Mouse (Mus musculus): ENCODE results near the gene Gm42906. TPM values are rescaled to one million over a fixed set of nuclear protein-coding genes. Genes with fewer than 3 reads are reported as not detected.

Gene Gm42906
- polyA plus RNA-seq, 1 experiment from 2014 or later: not detected

- H3K4me2 ChIP-seq (ENCODE audit: low read depth, low read length): no peak overlapping the region
- H3K4me1 ChIP-seq (ENCODE audit: insufficient read depth): peaks cover 7% of the 10 kb centered on the region; the same call in 1 of the 2 replicates
- H3K27me3 ChIP-seq (ENCODE audit: insufficient read depth, low read length): no peaks in the 10 kb centered on the region
- DNase-seq (no peak), ATAC-seq (no peak)
- no peak for TF ChIP-seq CTCF (IDR thresholded peaks at IDR 0.05; ENCODE audit: low read depth)
- no peak for TF ChIP-seq EP300 (IDR thresholded peaks at IDR 0.05; ENCODE audit: low read depth)
- H3K27ac ChIP-seq (ENCODE audit: low read depth): no peak overlapping the region
- WGBS (ENCODE audit: insufficient replicate concordance): 83% methylated on average over 11 of the region's 11 CpGs
- H3K9me3 ChIP-seq (ENCODE audit: low read length): no peaks in the 10 kb centered on the region
- no peak overlapping the region for H3K9ac ChIP-seq (replicated peaks)
- peaks cover 3% of the 10 kb centered on the region; the same call in 1 of the 2 replicates for H3K36me3 ChIP-seq (replicated peaks; ENCODE audit: insufficient read depth, low read length)
- no peak overlapping the region for H3K4me3 ChIP-seq (ENCODE audit: low read depth, low read length)
Measured at GRCm38 (mm10) chr5:151055426-151056090, 372.4 kb downstream of the Gm42906 start.

DNA sequence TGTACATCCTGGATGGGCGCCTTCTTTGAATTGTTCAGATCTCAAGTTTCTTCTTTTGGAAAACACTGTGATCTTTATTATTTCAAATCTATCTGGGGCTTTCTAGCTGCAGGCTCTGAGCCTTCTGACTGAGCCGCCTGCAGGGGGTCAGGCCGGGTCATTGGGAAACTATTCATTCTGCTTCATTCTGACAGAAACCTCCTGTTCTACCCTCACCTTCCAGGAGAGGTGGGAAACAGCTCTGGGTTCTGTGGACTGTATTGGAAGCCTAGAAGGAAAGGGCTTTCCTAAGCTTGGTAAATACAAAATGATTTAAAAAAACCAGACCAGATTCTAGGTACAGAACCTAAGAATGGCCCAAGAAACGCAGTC, 373.2 kb downstream of the Gm42906 start:
- Histone ChIP-seq H3K4me1 (ENCODE audit: insufficient read depth) (peaks cover 7% of the 10 kb centered on the region; the same call in 1 of the 2 replicates), H3K27me3 (ENCODE audit: insufficient read depth, low read length) (no peaks in the 10 kb centered on the region), H3K4me3 (ENCODE audit: low read depth, low read length) (no peak overlapping the region), H3K36me3 (replicated peaks; ENCODE audit: insufficient read depth, low read length) (peaks cover 3% of the 10 kb centered on the region; the same call in 1 of the 2 replicates), H3K9ac (replicated peaks) (no peak overlapping the region), H3K9me3 (ENCODE audit: low read length) (no peaks in the 10 kb centered on the region), H3K27ac (ENCODE audit: low read depth) (no peak overlapping the region), H3K4me2 (ENCODE audit: low read depth, low read length) (no peak overlapping the region)
- DNase-seq: no peak
- 70% methylated on average over 4 of the region's 4 CpGs for WGBS (ENCODE audit: insufficient replicate concordance)
- no peak for TF ChIP-seq EP300 (IDR thresholded peaks at IDR 0.05; ENCODE audit: low read depth)
- TF ChIP-seq CTCF (IDR thresholded peaks at IDR 0.05; ENCODE audit: low read depth): no peak
- ATAC-seq: no peak

GRCm38 (mm10) chr5:151054100-151054742, 373.7 kb downstream of the Gm42906 start:
- ATAC-seq: no peak
- Histone ChIP-seq H3K4me2 (ENCODE audit: low read depth, low read length) (no peak overlapping the region), H3K9me3 (ENCODE audit: low read length) (no peaks in the 10 kb centered on the region), H3K4me1 (ENCODE audit: insufficient read depth) (0 out of 2 replicates have a peak, but pooled peaks cover 4% of the 10 kb centered on the region), H3K9ac (replicated peaks) (no peak overlapping the region), H3K4me3 (ENCODE audit: low read depth, low read length) (no peak overlapping the region), H3K27me3 (ENCODE audit: insufficient read depth, low read length) (no peaks in the 10 kb centered on the region), H3K27ac (ENCODE audit: low read depth) (no peak overlapping the region), H3K36me3 (replicated peaks; ENCODE audit: insufficient read depth, low read length) (peaks cover 3% of the 10 kb centered on the region; the same call in 1 of the 2 replicates)
- DNase-seq: no peak
- TF ChIP-seq EP300 (IDR thresholded peaks at IDR 0.05; ENCODE audit: low read depth) (no peak), CTCF (IDR thresholded peaks at IDR 0.05; ENCODE audit: low read depth) (no peak)
- WGBS (ENCODE audit: insufficient replicate concordance): 44% methylated on average over 7 of the region's 7 CpGs

GRCm38 (mm10) chr5:151053190-151053589, 374.8 kb downstream of the Gm42906 start:
- Histone ChIP-seq H3K4me3 (ENCODE audit: low read depth, low read length) (no peak overlapping the region), H3K27ac (ENCODE audit: low read depth) (no peak overlapping the region), H3K4me2 (ENCODE audit: low read depth, low read length) (no peak overlapping the region), H3K4me1 (ENCODE audit: insufficient read depth) (0 out of 2 replicates have a peak, but pooled peaks cover 3% of the 10 kb centered on the region), H3K27me3 (ENCODE audit: insufficient read depth, low read length) (no peaks in the 10 kb centered on the region), H3K36me3 (replicated peaks; ENCODE audit: insufficient read depth, low read length) (peaks cover 3% of the 10 kb centered on the region; the same call in 1 of the 2 replicates), H3K9me3 (ENCODE audit: low read length) (no peaks in the 10 kb centered on the region), H3K9ac (replicated peaks) (no peak overlapping the region)
- 81% methylated on average over 5 of the region's 5 CpGs for WGBS (ENCODE audit: insufficient replicate concordance)
- no peak for DNase-seq
- ATAC-seq: no peak
- no peak for TF ChIP-seq CTCF (IDR thresholded peaks at IDR 0.05; ENCODE audit: low read depth)
- TF ChIP-seq EP300 (IDR thresholded peaks at IDR 0.05; ENCODE audit: low read depth): no peak

GRCm38 (mm10) chr5:151052331-151052730, 375.6 kb downstream of the Gm42906 start:
- H3K27me3 ChIP-seq (ENCODE audit: insufficient read depth, low read length): no peaks in the 10 kb centered on the region
- no peaks in the 10 kb centered on the region for H3K9me3 ChIP-seq (ENCODE audit: low read length)
- H3K36me3 ChIP-seq (replicated peaks; ENCODE audit: insufficient read depth, low read length): peaks cover 3% of the 10 kb centered on the region; the same call in 1 of the 2 replicates
- no peak overlapping the region for H3K9ac ChIP-seq (replicated peaks)
- TF ChIP-seq EP300 (IDR thresholded peaks at IDR 0.05; ENCODE audit: low read depth) (no peak), CTCF (IDR thresholded peaks at IDR 0.05; ENCODE audit: low read depth) (no peak)
- no peak for ATAC-seq
- no peak for DNase-seq
- 0 out of 2 replicates have a peak, but pooled peaks cover 3% of the 10 kb centered on the region for H3K4me1 ChIP-seq (ENCODE audit: insufficient read depth)
- H3K27ac ChIP-seq (ENCODE audit: low read depth): no peak overlapping the region
- WGBS (ENCODE audit: insufficient replicate concordance): 86% methylated on average over 8 of the region's 8 CpGs
- no peak overlapping the region for H3K4me3 ChIP-seq (ENCODE audit: low read depth, low read length)
- H3K4me2 ChIP-seq (ENCODE audit: low read depth, low read length): no peak overlapping the region

DNA sequence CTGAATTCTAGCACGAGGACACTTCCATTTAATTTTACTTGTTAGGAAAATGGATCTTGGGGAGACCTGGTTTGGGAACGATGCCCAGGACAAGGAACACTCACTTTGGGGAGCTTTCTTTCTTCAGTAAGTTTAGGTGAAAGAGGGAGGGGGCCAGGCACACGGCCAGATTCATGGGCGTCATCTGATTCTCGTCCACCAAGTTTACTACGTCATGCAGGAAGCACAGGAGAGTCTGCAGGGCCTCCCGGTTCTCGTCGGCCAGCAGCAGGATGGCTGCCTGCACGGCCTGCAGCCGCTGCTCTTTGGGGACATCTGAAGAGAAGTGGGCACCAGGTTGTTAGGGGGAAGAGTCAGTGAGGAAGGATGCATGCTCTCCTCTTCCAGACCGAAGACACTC, 380.5 kb downstream of the Gm42906 start:
- Histone ChIP-seq H3K27me3 (ENCODE audit: insufficient read depth, low read length) (no peaks in the 10 kb centered on the region), H3K9ac (replicated peaks) (no peak overlapping the region), H3K27ac (ENCODE audit: low read depth) (no peak overlapping the region), H3K4me1 (ENCODE audit: insufficient read depth) (no peaks in the 10 kb centered on the region), H3K9me3 (ENCODE audit: low read length) (no peaks in the 10 kb centered on the region), H3K4me3 (ENCODE audit: low read depth, low read length) (no peak overlapping the region), H3K4me2 (ENCODE audit: low read depth, low read length) (no peak overlapping the region), H3K36me3 (replicated peaks; ENCODE audit: insufficient read depth, low read length) (peaks cover 3% of the 10 kb centered on the region; the same call in 1 of the 2 replicates)
- DNase-seq: no peak
- WGBS (ENCODE audit: insufficient replicate concordance): 67% methylated on average over 12 of the region's 12 CpGs
- no peak for ATAC-seq
- TF ChIP-seq EP300 (IDR thresholded peaks at IDR 0.05; ENCODE audit: low read depth): no peak
- no peak for TF ChIP-seq CTCF (IDR thresholded peaks at IDR 0.05; ENCODE audit: low read depth)

All from liver, postnatal 0 days (tissue).